Mouse (Mus musculus): ENCODE results near the gene Tbc1d2.
"Not testable (repeated sequence)": the region's sequence is repeated elsewhere in the genome, so short reads cannot be mapped to it uniquely, and the experiment has no call there.

DNA sequence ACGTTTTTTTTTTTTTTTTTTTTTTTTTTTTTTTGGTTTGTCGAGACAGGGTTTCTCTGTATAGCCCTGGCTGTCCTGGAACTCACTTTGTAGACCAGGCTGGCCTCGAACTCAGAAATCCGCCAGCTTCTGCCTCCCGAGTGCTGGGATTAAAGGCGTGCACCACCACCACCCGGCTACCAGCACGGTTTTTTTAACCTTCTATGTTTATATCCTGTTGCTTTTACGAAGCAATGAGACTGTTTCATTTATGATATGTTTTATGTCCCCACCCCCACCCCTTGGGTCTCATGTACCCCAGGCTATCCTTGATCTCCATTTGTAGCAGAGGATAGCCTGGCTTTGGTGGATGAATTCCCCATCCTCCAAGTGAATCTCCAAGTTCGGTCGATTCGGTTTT, 50.4 kb downstream of the Tbc1d2 start:
- not testable (repeated sequence) for TF ChIP-seq POLR2A (IDR thresholded peaks at IDR 0.05; ENCODE audit: extremely low read depth, insufficient read depth, low read length); CTCF (IDR thresholded peaks at IDR 0.05; ENCODE audit: low read depth, low read length)

Data from liver, adult 2 months (tissue).